Mouse (Mus musculus) embryonic facial prominence, embryonic 14.5 days (tissue): ENCODE measurements around the gene Thsd4. TPM values are rescaled to one million over a fixed set of nuclear protein-coding genes. Genes with fewer than 3 reads are reported as not detected.

Source experiments
- ATAC-seq: fragments of 200-750 bp; cut with Nextera tagmentation; 2 replicates; pipeline ENCODE4 v1.8.0; 2017; ENCODE audit warnings: low read depth, moderate number of reproducible peaks, moderate TSS enrichment
- DNase-seq: peaks from one replicate; pipeline ENCODE4 v3.0.0-alpha.2; 2015; ENCODE audit warnings: low spot score
- H3K27ac ChIP-seq: fragments of 300-500 bp; sonication (generic); replicated peaks from 2 replicates; pipeline ENCODE4 v1.5.1; 2014; ENCODE audit warnings: low read depth, mild to moderate bottlenecking, low read length, moderate library complexity
- H3K27me3 ChIP-seq: fragments of 300-500 bp; sonication (generic); replicated peaks from 2 replicates; pipeline ENCODE4 v1.6.1; 2014; ENCODE audit warnings: low read length; ENCODE audit not compliant: control insufficient read depth, insufficient read depth
- H3K36me3 ChIP-seq: fragments of 300-500 bp; sonication (generic); 2 replicates; pipeline ENCODE4 v1.6.1; 2014; ENCODE audit warnings: low read length, mixed read lengths; ENCODE audit not compliant: control insufficient read depth, insufficient read depth
- H3K4me1 ChIP-seq: fragments of 300-500 bp; sonication (generic); 2 replicates; pipeline ENCODE4 v1.6.1; 2014; ENCODE audit warnings: antibody characterized with exemption, low read length; ENCODE audit not compliant: control insufficient read depth, insufficient read depth
- H3K4me2 ChIP-seq: fragments of 300-500 bp; sonication (generic); 2 replicates; pipeline ENCODE4 v1.6.1; 2014; ENCODE audit warnings: low read depth, mild to moderate bottlenecking, low read length, moderate library complexity, mixed read lengths
- H3K4me3 ChIP-seq: fragments of 300-500 bp; sonication (generic); 2 replicates; pipeline ENCODE4 v1.5.1; 2014; ENCODE audit warnings: low read depth, mild to moderate bottlenecking, low read length
- H3K9ac ChIP-seq: fragments of 300-500 bp; sonication (generic); 2 replicates; pipeline ENCODE4 v1.6.1; 2014; ENCODE audit warnings: low read depth, mild to moderate bottlenecking, low read length, moderate library complexity, mixed read lengths
- H3K9me3 ChIP-seq: fragments of 300-500 bp; sonication (generic); 2 replicates; pipeline ENCODE4 v1.6.1; 2016; ENCODE audit warnings: low read length; ENCODE audit not compliant: control insufficient read depth
- WGBS: fragments of 180-500 bp; shearing (Covaris S2); extraction: QIAGEN DNeasy Blood & Tissue Kit; methylation state at CpG from one replicate; pipeline ENCODE4 v1.1.7; 2014; 5-methylcytosine and 5-hydroxymethylcytosine counted together
- polyA plus RNA-seq: library from polyadenylated mRNA; unstranded; fragments of >200 nt; fragmentation: Nextera tagmentation; extraction: Ambion mirVana; gene quantifications from 2 replicates; pipeline ENCODE4 v1.2.1, GENCODE M21; 2014

Thsd4 gene
- polyA plus RNA-seq, 1 experiment from 2014 or later, result 26.1 TPM

DNA sequence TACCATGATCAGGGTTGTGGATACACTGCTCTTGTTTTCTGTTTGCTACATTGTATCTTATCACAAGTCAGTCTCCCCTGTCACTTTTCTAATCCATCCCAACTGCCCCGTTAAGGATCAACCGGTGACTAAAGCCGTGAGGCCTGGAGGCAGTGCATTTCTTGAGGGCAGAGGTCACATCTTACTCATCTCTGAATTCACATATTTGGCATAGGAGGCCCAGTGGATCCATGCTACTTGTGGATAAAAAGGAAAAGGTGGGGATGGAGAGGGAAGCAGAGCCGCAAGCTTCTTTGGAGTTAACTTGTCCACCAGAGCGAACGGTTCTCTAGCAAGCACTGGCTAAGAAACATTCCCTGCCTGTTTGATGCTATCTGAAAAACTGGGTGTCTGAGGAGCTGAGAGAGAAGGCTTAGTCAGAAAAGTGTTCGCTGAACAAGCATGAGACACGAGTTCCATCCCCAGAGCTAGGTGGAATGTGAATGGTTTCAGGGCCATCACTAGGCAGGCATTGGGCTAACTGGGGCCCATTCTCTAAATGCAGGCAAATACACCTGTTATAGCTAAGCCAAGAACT is 211.0 kb downstream of the Thsd4 start:
- no peaks in the 10 kb centered on the region for H3K36me3 ChIP-seq
- DNase-seq (no peak), ATAC-seq (no peak)
- no peak overlapping the region for H3K4me2 ChIP-seq
- no peak overlapping the region for H3K27ac ChIP-seq
- H3K9ac ChIP-seq, result no peak overlapping the region
- H3K4me1 ChIP-seq, result peaks cover 30% of the 10 kb centered on the region
- 62% methylated on average over 8 of the region's 8 CpGs for WGBS
- no peaks in the 10 kb centered on the region for H3K27me3 ChIP-seq
- no peaks in the 10 kb centered on the region for H3K9me3 ChIP-seq
- no peak overlapping the region for H3K4me3 ChIP-seq

DNA sequence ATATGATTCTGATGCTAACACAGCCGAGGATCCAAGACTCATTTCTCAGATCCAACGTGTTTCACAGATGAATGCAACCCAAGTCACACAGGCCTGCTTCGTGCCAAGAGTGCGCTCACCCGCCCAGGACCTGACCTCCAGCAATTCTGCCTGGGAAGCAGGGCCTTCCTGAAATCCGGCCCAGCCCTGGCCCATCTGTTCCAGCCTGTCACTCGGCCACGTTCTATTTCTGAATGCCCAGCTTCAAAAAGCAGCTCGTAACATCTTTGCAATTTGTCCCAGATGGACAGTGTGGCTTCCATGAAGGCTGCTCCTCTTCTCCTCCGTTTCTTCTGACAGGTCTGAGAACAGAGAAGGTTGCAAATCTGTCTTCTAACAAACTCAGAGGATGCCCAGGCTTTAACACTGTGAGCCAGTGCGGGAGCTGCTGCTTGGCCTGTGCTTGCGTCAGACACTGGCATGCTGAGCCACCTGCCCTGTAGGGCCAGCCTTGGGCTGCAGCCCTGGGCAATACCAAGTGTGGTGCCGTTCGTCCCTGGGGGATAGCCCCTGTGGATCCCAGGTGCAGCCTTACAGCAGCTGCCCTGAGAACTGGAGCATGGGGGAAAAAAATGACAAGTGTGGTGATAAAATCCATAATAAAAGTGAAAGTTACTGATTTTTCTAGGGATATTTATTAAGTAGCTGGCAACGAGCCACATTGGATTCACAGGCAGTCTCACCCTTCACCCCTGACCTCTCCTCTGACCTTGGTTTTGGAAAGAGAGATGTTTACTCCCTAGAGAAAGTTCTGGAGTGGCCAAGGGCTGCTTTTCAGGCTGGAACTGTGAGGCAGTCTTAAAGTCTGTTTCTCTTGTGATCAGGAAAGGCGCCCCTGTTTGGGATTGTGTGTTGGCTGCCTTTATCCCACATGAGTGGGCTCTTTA is 211.8 kb downstream of the Thsd4 start:
- H3K4me2 ChIP-seq, result no peak overlapping the region
- peaks cover 30% of the 10 kb centered on the region for H3K4me1 ChIP-seq
- no peak overlapping the region for H3K9ac ChIP-seq
- H3K27ac ChIP-seq, result peak overlapping the region; percentile 52
- no peaks in the 10 kb centered on the region for H3K9me3 ChIP-seq
- ATAC-seq, result peak; percentile 78
- H3K27me3 ChIP-seq, result no peaks in the 10 kb centered on the region
- no peaks in the 10 kb centered on the region for H3K36me3 ChIP-seq
- peak; percentile 85 for DNase-seq
- H3K4me3 ChIP-seq, result no peak overlapping the region
- 40% methylated on average over 16 of the region's 16 CpGs for WGBS

DNA sequence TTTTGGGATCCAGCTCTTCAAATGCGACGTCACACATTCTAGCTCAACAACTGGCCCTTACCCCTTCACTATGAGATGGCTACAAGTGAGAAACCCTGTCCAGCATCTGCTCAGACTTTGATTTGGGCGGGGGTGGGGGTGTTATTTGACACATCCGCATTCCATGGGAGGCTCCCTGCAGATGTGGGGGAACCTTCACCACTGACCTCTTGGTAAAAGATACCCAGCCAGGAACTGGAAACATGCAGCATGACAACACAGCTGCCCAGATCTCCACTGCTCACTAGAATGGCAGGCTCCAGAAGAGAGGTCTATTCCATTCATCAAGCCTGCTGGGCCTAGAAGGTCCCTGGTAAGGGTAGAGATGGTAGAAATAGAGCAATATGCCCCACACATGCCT is 213.7 kb downstream of the Thsd4 start:
- no peaks in the 10 kb centered on the region for H3K27me3 ChIP-seq
- H3K9ac ChIP-seq, result no peak overlapping the region
- H3K4me2 ChIP-seq, result no peak overlapping the region
- peak; percentile 50 for DNase-seq
- ATAC-seq, result 0 out of 2 replicates have a peak, but pooled peaks have one; percentile 22
- no peaks in the 10 kb centered on the region for H3K9me3 ChIP-seq
- H3K4me1 ChIP-seq, result peaks cover 25% of the 10 kb centered on the region
- H3K4me3 ChIP-seq, result no peak overlapping the region
- H3K36me3 ChIP-seq, result no peaks in the 10 kb centered on the region
- no peak overlapping the region for H3K27ac ChIP-seq
- 59% methylated on average over 4 of the region's 4 CpGs for WGBS

DNA sequence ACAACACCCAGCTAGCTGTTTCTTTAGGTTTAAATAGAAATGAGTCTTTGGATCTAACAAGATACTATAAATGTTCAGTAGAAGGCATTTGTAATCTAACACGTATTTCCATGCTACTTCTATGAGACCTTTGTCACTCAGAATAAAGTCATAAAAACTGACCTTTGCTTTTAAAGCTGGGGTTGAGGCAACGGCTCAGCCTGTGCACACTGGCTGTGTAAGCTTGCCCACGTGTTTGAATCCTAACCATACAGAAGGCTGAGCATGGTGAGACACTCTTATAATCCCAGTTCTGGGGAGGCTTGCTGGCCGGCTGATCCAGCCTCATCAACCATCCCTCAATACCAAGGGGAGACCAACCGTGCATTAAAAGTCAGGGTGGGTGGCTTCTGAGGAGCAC is 214.4 kb downstream of the Thsd4 start:
- Histone ChIP-seq H3K4me2 (no peak overlapping the region), H3K27ac (no peak overlapping the region), H3K36me3 (no peaks in the 10 kb centered on the region), H3K27me3 (no peaks in the 10 kb centered on the region), H3K9me3 (no peaks in the 10 kb centered on the region), H3K4me3 (no peak overlapping the region), H3K9ac (no peak overlapping the region), H3K4me1 (peaks cover 25% of the 10 kb centered on the region)
- ATAC-seq (no peak), DNase-seq (no peak)
- whole genome bisulfite sequencing, result 82% methylated on average over 5 of the region's 5 CpGs

DNA sequence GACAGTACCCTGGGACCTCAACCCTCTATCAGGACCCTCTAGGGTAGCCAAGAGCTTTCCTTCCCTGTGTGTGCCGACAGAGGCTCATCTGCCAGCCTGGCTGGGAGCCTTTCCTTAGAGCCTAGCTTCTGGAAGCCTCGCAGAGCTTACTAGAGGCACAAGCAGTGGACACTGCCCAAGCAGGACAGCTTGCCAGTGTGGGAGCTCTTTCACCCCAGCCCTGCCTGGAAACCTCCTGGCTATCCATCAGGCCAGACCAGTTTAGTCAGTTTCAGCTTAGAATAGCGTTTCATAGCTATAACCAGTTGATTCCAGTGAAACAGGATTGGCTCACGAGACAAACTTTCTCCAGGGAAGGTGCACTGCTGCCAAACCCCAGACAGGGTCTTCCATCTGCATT is 215.6 kb downstream of the Thsd4 start:
- DNase-seq (no peak), ATAC-seq (no peak)
- Histone ChIP-seq H3K36me3 (no peaks in the 10 kb centered on the region), H3K27me3 (no peaks in the 10 kb centered on the region), H3K9ac (no peak overlapping the region), H3K4me2 (no peak overlapping the region), H3K9me3 (no peaks in the 10 kb centered on the region; the same call in 1 of the 2 replicates), H3K27ac (no peak overlapping the region), H3K4me3 (no peak overlapping the region), H3K4me1 (peaks cover 19% of the 10 kb centered on the region)
- 86% methylated on average over 4 of the region's 4 CpGs for WGBS

DNA sequence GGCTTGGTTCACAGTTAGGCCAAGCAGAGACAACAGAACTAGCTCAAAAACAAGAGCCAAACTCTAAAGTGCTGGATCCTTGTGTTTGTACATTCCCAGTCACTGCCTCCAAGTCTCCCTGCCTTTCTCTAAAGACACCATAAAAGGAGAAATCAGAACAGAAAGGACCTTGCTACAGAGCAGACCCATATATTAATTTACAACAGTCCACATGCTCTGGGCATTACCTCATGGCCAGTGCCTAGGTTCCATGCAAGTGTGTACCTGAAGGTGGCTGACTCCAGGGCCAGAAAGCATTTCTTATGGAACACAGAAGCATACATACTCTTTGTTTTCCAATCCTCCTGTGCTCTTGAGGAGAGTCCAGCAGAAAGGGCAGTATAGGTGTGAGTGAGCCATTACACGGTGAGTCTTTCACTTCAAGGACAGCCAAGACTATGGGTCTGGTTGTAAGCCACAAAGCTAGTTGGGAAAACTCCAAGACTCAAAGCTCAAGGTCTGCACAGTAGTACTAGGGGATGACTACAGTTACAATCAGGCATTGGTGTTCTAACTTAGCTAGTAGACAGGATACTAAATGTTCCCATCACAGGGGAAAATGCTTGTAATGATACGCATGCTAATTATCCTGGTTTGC is 216.5 kb downstream of the Thsd4 start:
- Histone ChIP-seq H3K9ac (no peak overlapping the region), H3K4me3 (no peak overlapping the region), H3K9me3 (peaks cover 8% of the 10 kb centered on the region), H3K4me1 (peaks cover 11% of the 10 kb centered on the region), H3K27ac (no peak overlapping the region), H3K27me3 (no peaks in the 10 kb centered on the region), H3K36me3 (no peaks in the 10 kb centered on the region), H3K4me2 (no peak overlapping the region)
- ATAC-seq, result no peak
- DNase-seq, result no peak
- WGBS, result 90% methylated on average over 2 of the region's 2 CpGs

DNA sequence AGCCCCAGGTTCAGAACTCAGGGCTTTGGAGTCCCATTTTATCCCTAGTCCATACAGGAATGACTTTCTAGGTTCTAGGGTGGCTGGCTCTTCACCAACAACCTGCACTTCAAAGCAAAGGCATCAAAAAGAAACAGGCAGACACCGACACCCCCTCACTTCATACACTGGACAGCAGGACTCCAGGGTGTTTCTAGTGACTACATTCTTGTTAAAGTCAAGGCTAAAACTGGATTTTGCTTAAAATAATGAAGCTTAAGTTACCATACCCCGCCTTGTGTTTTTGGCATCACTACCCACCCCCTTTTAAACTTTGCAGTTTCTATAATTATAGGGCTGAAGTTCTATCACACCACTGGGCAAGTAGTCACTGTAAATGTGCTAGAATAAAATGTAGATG is 225.6 kb downstream of the Thsd4 start:
- DNase-seq (no peak), ATAC-seq (no peak)
- Histone ChIP-seq H3K4me1 (no peaks in the 10 kb centered on the region), H3K9ac (no peak overlapping the region), H3K27me3 (no peaks in the 10 kb centered on the region), H3K27ac (no peak overlapping the region), H3K36me3 (no peaks in the 10 kb centered on the region), H3K9me3 (peaks cover 10% of the 10 kb centered on the region), H3K4me2 (no peak overlapping the region), H3K4me3 (no peak overlapping the region)
- WGBS, result 82% methylated on average over 2 of the region's 2 CpGs

DNA sequence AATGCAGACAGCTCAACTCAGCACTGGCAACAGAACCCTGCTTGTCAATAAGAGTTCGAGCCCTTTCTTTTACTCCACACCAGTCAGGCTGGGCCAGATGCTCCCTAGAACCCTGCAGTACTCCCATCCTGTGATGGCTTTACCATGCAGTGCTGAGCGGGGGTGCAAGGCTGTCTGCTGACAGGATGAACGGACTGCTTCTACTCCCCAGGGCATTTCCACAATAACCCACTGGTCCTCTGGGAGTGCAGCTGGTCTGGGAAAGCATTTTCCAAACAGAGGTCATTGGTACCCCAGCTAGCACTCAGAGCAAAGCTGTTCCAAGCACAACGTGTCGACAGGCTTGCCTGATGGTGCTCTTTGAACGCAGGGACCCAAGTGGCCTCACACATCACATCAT is 226.6 kb downstream of the Thsd4 start:
- H3K4me2 ChIP-seq, result no peak overlapping the region
- H3K27me3 ChIP-seq, result no peaks in the 10 kb centered on the region
- H3K36me3 ChIP-seq, result no peaks in the 10 kb centered on the region
- ATAC-seq, result no peak
- H3K9ac ChIP-seq, result no peak overlapping the region
- WGBS, result 51% methylated on average over 6 of the region's 6 CpGs
- DNase-seq, result no peak
- H3K4me1 ChIP-seq, result no peaks in the 10 kb centered on the region
- H3K9me3 ChIP-seq, result peaks cover under 1% of the 10 kb centered on the region; the same call in 1 of the 2 replicates
- no peak overlapping the region for H3K4me3 ChIP-seq
- H3K27ac ChIP-seq, result no peak overlapping the region
